Mouse (Mus musculus) C2C12 (cell line): ENCODE data around the gene Mavs. TPM values are rescaled to one million over a fixed set of nuclear protein-coding genes. Genes with fewer than 3 reads are reported as not detected.
A peak's percentile ranks its signal among the peaks of the same experiment; 100 is the strongest.

Experiments used
- H3K27me3 ChIP-seq: one replicate; pipeline ENCODE4 v1.6.1; 2011; ENCODE audit not compliant: control insufficient read depth, insufficient read depth, insufficient read length
- H3K36me3 ChIP-seq: one replicate; pipeline ENCODE4 v1.6.1; 2011; ENCODE audit not compliant: control insufficient read depth, insufficient read depth
- H3K4me3 ChIP-seq: one replicate; pipeline ENCODE4 v1.5.1; 2011; ENCODE audit warnings: mild to moderate bottlenecking, control low read depth; ENCODE audit not compliant: poor library complexity, insufficient read depth, severe bottlenecking
- H3K79me2 ChIP-seq: one replicate; pipeline ENCODE4 v1.6.1; 2011; ENCODE audit not compliant: control insufficient read depth, insufficient read depth
- H3K79me3 ChIP-seq: one replicate; pipeline ENCODE4 v1.6.1; 2011; ENCODE audit warnings: low read depth, control low read depth
- H3ac ChIP-seq: one replicate; pipeline ENCODE3; 2011; ENCODE audit warnings: low read depth; ENCODE audit not compliant: control insufficient read depth, insufficient read length
- CEBPB ChIP-seq: IDR thresholded peaks from one replicate; pipeline ENCODE4 v1.6.1; 2011; ENCODE audit warnings: low read depth, mild to moderate bottlenecking, control low read depth, moderate library complexity
- CTCF ChIP-seq: IDR thresholded peaks from one replicate; pipeline ENCODE4 v1.5.1; 2011; ENCODE audit not compliant: control insufficient read depth, insufficient read depth, insufficient read length
- FOSL1 ChIP-seq: IDR thresholded peaks from one replicate; pipeline ENCODE4 v1.8.0; 2011; ENCODE audit warnings: mild to moderate bottlenecking, low read length; ENCODE audit not compliant: poor library complexity, insufficient read depth, severe bottlenecking
- MAX ChIP-seq: IDR thresholded peaks from one replicate; pipeline ENCODE4 v1.6.1; 2011; ENCODE audit warnings: mild to moderate bottlenecking, control low read depth
- MYOD1 ChIP-seq: IDR thresholded peaks from one replicate; pipeline ENCODE4 v1.6.1; 2011; ENCODE audit warnings: low read depth; ENCODE audit not compliant: control insufficient read depth, insufficient read length
- MYOG ChIP-seq: IDR thresholded peaks from one replicate; pipeline ENCODE4 v1.6.1; 2011; ENCODE audit not compliant: control insufficient read depth, insufficient read length; ENCODE audit errors: extremely low read depth
- USF1 ChIP-seq: IDR thresholded peaks from one replicate; pipeline ENCODE4 v1.6.1; 2011; ENCODE audit warnings: low read depth, mild to moderate bottlenecking, control low read depth, moderate library complexity
- long read RNA-seq, 2 experiments: library from polyadenylated mRNA; unstranded; transcript quantifications; one replicate each; pipeline ENCODE4 v2.0.0; 2019 to 2020
- polyA plus RNA-seq: library from polyadenylated mRNA; unstranded; fragments of >200 nt; fragmentation: generic; extraction: Trizol; gene quantifications from one replicate; pipeline ENCODE4 v1.2.1, GENCODE M21; 2012; ENCODE audit warnings: missing spikeins

Mavs gene
- polyA plus RNA-seq = 19.1 TPM
- long read RNA-seq, experiment 1, transcript Mavs-201 (7 exons, 2,867 nt) = major isoform, 11 of 15 reads
- long read RNA-seq, experiment 1, partial matches to known transcripts = 2 of 15 reads
- long read RNA-seq, experiment 1, other reads (novel, unspliced or antisense) = 1 of 15 reads
- long read RNA-seq, experiment 2, transcript Mavs-201 (7 exons, 2,867 nt) = major isoform, 110 of 186 reads
- long read RNA-seq, experiment 2, transcript Mavs-202 (7 exons, 3,057 nt) = minor isoform, 36 of 186 reads
- long read RNA-seq, experiment 2, partial matches to known transcripts = 16 of 186 reads
- long read RNA-seq, experiment 2, other reads (novel, unspliced or antisense) = 20 of 186 reads

GRCm38 (mm10) chr2:131233307-131234126 is at the start of gene Mavs:
Gene Mavs, plus strand, starts transcription at chr2:131234063.
- H3K79me3 ChIP-seq = peaks cover 2% of the 10 kb centered on the region
- peaks cover 8% of the 10 kb centered on the region for H3K36me3 ChIP-seq
- peak within 1 kb of the TSS; percentile 72 for H3K4me3 ChIP-seq
- H3K79me2 ChIP-seq = peaks cover 27% of the 10 kb centered on the region
- peak within 1 kb of the TSS; percentile 82 for H3ac ChIP-seq
- no peak for TF ChIP-seq USF1
- no peak for TF ChIP-seq MYOG
- H3K27me3 ChIP-seq = no peaks in the 10 kb centered on the region

GRCm38 (mm10) chr2:131186343-131186742 is 47.5 kb upstream of the Mavs start:
- TF ChIP-seq USF1 = no peak
- peak; percentile 80 for TF ChIP-seq MYOD1
- Histone ChIP-seq H3K36me3 (peaks cover 33% of the 10 kb centered on the region), H3K79me3 (peaks cover 25% of the 10 kb centered on the region), H3K27me3 (no peaks in the 10 kb centered on the region), H3K4me3 (peak overlapping the region; percentile 86), H3K79me2 (peaks cover 44% of the 10 kb centered on the region), H3ac (peak overlapping the region; percentile 72)

GRCm38 (mm10) chr2:131186771-131187601 is 46.9 kb upstream of the Mavs start, which contains the start of the genes Cdc25b and Spef1:
Gene Cdc25b, plus strand, starts transcription at chr2:131186949.
Gene Spef1, minus strand, starts transcription at chr2:131187282.
- peaks cover 25% of the 10 kb centered on the region for H3K79me3 ChIP-seq
- TF ChIP-seq MAX (peak; percentile 19), CTCF (no peak)

GRCm38 (mm10) chr2:131187602-131187922 is 46.3 kb upstream of the Mavs start:
- Histone ChIP-seq H3ac (peak overlapping the region; percentile 98), H3K4me3 (peak overlapping the region; percentile 86), H3K79me3 (peaks cover 25% of the 10 kb centered on the region), H3K27me3 (no peaks in the 10 kb centered on the region), H3K36me3 (peaks cover 45% of the 10 kb centered on the region), H3K79me2 (peaks cover 44% of the 10 kb centered on the region)
- TF ChIP-seq CTCF = no peak
- no peak for TF ChIP-seq FOSL1
- TF ChIP-seq MAX = no peak
- no peak for TF ChIP-seq CEBPB

More at GRCm38 (mm10) chr2:131186771-131187601, 46.9 kb upstream of the Mavs start, which contains the start of the genes Cdc25b and Spef1:
- H3K79me2 ChIP-seq = peaks cover 44% of the 10 kb centered on the region
- no peaks in the 10 kb centered on the region for H3K27me3 ChIP-seq
- peak within 1 kb of the TSS; percentile 98 for H3ac ChIP-seq
- peak within 1 kb of the TSS; percentile 86 for H3K4me3 ChIP-seq
- H3K36me3 ChIP-seq = peaks cover 40% of the 10 kb centered on the region

GRCm38 (mm10) chr2:131188311-131188710 is 45.6 kb upstream of the Mavs start:
- Histone ChIP-seq H3K36me3 (peaks cover 53% of the 10 kb centered on the region), H3K79me2 (peaks cover 44% of the 10 kb centered on the region), H3K79me3 (peaks cover 25% of the 10 kb centered on the region), H3ac (no peak overlapping the region), H3K27me3 (no peaks in the 10 kb centered on the region), H3K4me3 (no peak overlapping the region)
- no peak for TF ChIP-seq USF1
- TF ChIP-seq CEBPB = no peak
- no peak for TF ChIP-seq MYOD1
- no peak for TF ChIP-seq CTCF
- TF ChIP-seq MAX = no peak
- TF ChIP-seq MYOG = no peak
- no peak for TF ChIP-seq FOSL1
